Mouse (Mus musculus) small intestine, adult 2 months (tissue): ENCODE measurements around the gene Nt5dc1.

Experiments used
- CTCF ChIP-seq: fragments of 200-500 bp; IDR thresholded peaks from 2 replicates; pipeline ENCODE4 v1.5.1; 2012; ENCODE audit warnings: low read depth, mild to moderate bottlenecking, control low read depth, inconsistent platforms, low read length, moderate library complexity, mixed read lengths; ENCODE audit not compliant: insufficient replicate concordance, insufficient read length; ENCODE audit errors: extremely low read depth
- POLR2A ChIP-seq: fragments of 200-500 bp; IDR thresholded peaks from 2 replicates; pipeline ENCODE4 v1.6.1; 2012; ENCODE audit warnings: low read depth, mild to moderate bottlenecking, control low read depth, inconsistent platforms, low read length, moderate library complexity

DNA sequence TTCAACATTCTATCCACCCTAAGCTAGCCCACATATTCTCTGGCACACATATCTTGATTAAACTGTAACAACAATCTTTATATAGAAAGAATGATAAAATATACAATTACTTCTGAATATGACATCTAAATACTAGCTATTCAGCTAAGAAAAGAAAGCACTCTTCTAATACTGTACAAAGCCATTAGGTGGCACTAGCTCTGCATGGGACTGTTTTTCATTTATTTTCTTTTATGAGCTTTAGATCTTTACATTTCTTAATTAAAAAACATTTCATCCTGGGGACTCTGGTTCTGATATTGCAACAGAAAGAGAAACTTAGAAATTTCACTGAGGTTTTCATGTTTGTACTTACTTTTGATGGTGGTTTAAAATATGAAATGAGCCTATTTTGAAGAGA is 13.4 kb upstream of the Nt5dc1 start:
- TF ChIP-seq CTCF (no peak), POLR2A (no peak)
